Mouse (Mus musculus) brain, embryonic 18.5 days (tissue): ENCODE data around the gene Gm525.
"Not testable (repeated sequence)": the region's sequence is repeated elsewhere in the genome, so short reads cannot be mapped to it uniquely, and the experiment has no call there.

Experiments
- DNase-seq: peaks from one replicate; pipeline ENCODE4 v3.0.0-alpha.2; 2012; ENCODE audit warnings: low read depth, low spot score

Gene Gm525

DNA sequence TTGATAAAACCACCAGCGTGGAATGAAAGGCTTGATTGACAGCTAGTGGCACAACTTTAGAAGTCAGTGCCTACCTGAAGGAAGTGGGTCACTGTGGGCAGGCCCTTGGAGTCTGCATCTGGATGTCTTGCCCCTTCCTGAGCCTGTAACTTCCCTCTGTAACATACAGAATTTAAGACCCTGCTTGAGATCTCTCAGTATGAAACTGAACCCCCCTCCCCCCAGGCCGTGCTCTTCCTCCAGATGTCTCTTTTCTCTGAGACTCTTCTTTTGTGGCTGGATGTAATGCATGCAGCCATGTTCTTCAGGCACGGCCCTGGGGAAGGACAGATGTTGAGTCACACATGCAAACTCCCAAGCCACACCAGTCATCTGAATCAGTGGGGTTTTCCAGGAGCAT, 21.7 kb downstream of the Gm525 start:
- DNase-seq, result no peak

DNA sequence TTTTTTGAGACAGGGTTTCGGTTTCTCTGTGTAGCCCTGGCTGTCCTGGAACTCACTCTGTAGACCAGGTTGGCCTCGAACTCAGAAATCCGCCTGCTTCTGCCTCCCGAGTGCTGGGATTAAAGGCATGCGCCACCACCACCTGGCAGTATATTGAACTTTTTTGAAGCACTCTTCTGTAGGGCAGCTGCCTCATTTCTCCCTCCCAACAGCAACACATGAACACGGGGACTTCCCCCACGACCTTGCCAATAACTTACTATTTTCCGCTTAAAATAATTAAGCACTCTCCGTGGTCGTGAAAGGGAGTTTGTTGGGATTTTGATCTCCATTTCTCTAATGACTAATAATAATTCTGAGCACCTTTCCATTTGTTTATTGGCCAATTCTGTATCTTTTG, 23.7 kb downstream of the Gm525 start:
- DNase-seq, result not testable (repeated sequence)

DNA sequence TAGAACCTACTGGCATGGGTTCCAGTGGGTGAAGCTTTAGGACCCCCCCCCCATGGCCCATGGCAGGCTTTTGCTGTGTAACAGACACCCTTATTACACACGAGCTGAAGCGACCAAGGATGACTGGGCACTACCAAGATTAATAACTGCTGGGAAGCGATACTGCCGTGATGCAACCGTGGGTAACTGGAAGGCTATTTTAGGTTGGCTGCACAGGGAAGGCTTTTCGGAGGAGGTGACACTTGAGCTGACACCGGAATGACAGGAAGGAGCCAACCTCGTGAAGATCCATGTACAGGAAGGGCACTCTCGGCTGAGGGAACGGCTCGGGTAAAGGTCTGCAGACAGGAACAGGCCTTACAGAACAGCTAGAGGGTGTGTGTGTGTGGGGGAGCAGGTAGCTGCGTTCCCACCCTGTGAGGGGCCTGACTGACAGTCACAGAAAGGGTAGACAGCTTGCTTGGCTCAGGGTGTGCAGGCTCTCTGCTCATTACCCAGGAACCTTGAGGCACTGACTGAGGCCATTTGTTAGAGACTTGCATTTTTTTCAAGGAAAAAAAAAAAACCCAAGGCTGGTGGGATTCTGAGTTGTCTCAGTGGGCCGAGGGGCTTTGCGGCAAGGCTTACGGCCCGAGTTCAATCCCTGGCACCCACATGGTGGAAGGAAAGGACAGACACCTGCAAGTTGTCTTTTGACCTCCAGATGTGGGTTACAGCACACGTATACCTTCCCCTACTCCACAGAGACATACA, 24.6 kb downstream of the Gm525 start:
- no peak for DNase-seq

DNA sequence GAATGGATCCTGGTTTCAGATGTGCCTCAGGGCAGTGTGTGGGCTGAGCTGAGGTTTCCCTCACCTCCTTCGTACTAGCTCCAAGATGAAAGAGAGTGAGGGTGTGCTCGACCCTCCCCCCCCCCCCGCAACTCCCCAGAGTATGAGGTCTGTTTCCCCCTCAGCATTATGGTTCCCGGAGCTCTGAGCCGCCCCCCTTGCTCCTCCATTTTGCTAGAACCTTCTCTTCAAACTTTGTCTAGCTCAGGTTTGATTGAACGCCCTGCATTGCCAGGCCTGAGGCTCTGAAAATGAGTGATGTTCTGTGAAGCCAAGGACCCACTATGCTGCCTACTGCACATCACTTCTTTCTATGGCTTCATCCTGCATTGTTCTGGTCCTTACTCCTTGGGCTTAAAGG, 25.3 kb downstream of the Gm525 start:
- no peak for DNase-seq

DNA sequence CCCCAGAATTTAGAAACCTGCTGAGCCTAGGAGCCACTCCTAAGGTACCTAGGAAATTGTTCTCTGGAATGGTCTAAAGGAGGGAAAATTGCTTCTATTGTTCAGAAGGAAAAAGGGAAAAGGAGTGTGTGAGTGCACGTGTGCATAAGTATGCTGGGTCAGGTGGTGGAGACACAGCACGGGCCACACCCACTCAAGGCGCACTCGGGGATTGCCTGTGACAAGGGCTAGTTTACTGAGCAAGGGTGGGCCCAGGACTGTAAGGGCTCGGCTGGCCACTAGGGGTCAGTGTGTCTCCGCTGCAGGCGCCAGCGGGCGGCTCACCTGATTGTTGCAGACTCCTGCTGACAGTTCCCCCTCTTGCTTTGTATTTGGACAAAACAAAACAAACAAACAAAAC, 26.8 kb downstream of the Gm525 start:
- DNase-seq, result no peak

DNA sequence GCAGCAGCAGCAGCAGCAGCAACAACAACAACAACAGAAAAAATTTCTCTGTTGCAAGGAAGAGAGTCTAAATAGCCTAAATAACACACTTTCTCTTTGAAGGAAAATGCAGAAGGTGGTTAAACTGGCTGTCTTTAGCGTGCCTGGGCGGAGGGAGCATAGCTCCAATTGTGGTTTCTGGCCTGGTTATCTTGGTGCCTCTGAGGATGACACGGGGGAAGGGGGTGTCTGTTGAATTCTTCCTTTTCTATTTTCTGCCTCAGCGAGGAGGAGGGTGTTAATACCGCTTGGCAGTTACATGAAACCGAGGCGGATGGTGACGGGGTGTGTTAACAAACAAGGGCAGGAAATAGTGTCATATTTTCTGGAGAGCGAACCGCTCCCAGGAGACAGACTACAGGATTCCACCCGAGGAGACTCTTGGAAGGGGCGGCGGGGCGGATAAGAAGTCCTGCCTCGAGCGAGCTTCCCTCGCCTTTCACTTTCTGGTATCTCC, 27.2 kb downstream of the Gm525 start:
- no peak for DNase-seq

DNA sequence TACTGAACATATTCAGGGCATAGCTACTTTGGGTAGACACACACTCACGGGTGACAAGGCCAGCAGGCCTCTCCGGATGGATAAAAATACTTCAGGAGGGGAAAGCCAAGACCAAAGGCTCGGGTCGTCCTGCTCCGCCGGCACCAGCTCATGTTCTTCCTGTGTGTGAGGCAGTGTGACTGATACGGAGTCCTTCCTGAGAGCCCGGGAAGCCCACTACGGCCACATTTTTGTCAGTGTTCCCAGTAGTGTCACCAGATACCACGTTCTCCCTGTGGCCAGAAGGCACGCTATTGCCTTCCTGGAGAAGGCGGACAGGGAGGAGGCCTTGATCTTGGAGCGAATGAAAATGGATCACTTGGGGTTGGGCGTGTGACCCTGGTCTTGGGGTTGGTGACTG, 29.5 kb downstream of the Gm525 start:
- no peak for DNase-seq

DNA sequence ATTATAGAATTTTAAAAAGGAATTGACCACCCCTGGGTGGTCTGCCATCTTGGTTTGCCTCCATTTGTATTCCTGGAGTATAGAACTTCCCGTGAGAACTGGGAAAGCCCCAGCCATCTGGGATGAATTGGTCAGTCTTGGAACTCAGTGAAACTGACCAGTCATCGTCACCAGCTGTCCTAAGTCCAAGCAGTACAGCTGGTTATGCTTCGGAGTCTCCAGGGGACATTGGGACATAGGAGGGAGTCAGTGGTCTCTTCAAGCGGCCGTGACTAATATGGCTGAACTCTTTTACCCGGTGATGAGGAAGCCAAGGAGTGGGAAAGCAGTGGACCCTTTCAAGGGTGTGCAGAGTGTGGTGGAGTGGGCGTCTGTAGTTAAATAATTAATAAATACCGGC, 31.6 kb downstream of the Gm525 start:
- DNase-seq, result no peak

DNA sequence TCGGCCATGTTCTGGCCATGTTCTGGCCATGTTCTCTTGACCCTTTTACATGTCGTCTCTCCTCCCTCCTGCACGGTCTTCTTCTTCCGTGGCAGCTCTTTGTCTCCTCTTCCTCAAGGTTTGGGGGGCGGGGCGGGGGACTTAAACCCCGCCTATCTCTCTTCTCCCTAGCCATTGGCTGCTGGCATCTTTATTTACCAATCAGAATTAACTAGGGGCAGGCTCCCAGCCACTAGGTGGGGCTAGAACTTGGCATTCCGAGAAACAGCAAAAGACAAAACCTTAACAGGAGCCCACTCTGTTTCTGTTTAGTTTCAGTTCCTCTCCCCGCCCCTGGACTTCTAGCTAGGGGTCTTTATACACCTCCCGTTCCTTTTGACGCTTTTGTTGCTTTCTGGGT, 32.2 kb downstream of the Gm525 start:
- no peak for DNase-seq

DNA sequence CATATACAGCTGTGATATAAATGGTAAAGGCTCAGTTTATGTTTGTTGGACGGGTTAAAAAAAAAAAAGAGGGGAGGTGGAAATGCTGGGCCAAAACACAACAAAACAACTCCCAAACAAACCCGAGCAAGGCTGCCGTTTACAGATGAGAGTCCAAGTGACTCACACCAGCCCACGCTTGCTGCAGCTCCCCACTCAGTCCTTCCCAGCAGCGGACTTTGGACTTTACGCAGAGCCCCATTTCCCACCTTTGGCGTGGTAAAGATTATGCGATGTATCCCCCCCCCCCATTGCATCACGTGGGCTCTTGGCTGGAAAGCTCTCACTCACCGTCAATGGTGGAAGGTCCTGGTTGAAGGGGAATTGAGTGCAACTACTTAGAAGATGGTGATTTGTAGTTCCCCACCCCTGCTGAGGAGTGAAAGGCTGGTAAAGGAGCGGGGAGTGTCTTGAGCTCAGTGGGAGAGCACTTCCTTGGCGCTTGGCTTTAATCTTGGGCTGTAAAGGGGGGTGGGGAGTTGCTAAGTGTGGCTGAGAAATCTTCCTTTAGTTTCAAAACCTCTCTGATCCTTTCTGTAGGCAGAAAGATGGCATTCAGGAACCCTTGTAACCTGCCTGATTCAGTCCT, 33.7 kb downstream of the Gm525 start:
- no peak for DNase-seq

DNA sequence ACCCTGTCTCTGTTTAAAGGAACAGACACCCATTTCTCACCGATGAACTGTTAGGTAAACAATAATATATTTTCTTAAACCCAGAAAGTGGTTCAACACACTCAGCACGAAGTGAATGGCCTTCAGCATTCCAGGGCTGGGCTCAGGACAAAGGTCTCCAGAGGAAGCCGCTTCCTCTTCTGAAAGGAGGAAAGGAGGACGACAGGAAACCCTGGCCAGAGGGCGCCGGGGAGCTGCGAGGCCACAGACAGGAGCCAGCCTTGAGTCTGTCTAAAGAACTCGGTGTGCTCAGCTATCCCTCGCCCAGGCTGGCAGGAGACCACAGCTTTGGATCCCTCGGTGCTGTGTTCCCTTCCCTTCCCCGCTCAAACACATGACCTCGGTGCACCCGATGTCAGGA, 50.8 kb downstream of the Gm525 start:
- DNase-seq, result no peak

DNA sequence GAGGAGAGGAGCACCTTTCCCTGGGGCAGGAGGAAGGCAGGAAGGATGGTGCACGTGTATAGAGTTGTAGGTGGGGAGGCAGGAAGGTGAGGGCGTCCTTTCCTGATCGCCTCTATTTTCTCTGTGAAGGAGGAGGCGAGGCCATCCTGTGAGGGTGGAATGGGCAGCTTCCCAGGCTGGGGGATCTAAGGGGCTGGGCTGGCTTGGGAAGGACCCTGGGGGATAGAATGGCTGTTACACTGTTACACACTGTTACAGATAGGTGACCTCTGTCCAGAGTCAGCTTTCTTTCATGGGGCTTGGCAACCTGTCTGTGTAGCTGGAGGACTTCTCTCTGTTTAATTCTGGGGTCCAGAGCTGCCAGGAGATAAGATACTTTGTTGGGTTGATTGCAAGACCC, 57.2 kb downstream of the Gm525 start:
- DNase-seq, result no peak

DNA sequence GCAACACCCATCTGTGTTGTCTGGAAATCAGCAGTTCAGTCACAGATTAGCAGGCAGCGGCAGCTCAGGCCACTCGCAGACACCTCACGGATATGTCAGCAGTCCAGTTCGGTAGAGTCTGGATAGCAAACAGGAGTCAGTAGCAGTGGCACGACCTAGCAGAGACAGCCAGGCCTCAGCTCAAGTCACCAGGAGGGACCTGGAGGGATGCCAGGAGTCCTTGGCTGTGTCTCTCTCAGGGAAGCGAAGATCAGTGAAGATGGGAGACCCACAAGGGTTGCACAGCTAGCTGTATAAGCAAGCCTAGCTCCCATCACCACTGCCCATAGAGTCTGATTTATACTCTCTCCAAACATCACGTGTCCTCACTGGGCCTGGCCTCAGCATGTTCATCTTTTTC, 58.8 kb downstream of the Gm525 start:
- DNase-seq, result no peak

DNA sequence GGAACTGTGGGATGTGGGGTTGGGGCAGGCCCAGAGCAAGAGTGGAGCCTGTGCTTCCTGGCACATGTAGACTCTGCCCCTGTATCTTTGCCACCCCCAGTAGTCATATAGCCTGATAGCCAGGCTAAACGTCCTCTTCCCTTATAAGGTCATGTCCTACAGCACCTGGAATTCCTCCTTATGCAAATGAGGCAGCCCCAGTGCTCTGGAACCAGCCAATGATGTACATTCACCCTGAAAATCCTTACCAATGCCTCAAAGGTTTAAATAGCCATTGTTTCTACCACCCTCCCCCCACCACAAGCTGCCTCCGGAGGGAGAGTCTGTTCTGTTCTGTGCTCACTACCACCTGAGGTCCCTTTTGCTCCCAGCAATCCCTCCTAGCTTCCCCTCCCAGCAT, 60.6 kb downstream of the Gm525 start:
- DNase-seq, result no peak

DNA sequence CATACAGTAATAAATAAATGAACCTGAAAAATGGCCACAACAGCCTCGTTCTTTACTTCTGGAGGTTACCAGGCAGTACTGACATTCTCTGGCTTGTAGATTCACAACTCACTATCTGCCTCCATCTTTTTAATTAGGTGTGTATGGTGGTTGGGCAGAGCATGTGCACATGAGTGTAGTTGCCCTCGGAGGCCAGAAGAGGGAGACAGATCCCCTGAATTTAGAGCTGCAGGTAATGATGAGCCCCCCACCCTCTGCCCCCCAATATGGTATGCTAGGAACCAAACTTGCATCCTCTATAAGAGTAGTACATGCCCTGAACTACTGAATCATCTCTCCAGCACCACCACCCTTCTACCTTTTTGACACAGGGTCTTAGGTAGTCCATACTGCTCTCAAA, 64.3 kb downstream of the Gm525 start:
- DNase-seq, result no peak
